Mouse (Mus musculus) hindbrain, embryonic 11.5 days (tissue): ENCODE data around the gene Thsd7a. TPM values are rescaled to one million over a fixed set of nuclear protein-coding genes. Genes with fewer than 3 reads are reported as not detected.

Source experiments
- ATAC-seq: fragments of 200-750 bp; cut with Nextera tagmentation; 2 replicates; pipeline ENCODE4 v1.8.0; 2017; ENCODE audit warnings: mild to moderate bottlenecking, moderate TSS enrichment, moderate library complexity; ENCODE audit not compliant: low FRiP score
- DNase-seq: peaks from one replicate; pipeline ENCODE4 v3.0.0-alpha.2; 2015; ENCODE audit warnings: low spot score
- H3K27ac ChIP-seq: fragments of 300-500 bp; sonication (generic); 2 replicates; pipeline ENCODE4 v1.5.1; 2014; ENCODE audit warnings: mild to moderate bottlenecking, low read depth, low read length
- H3K27me3 ChIP-seq: fragments of 300-500 bp; sonication (generic); 2 replicates; pipeline ENCODE4 v1.6.1; 2014; ENCODE audit warnings: mild to moderate bottlenecking, low read length, moderate library complexity, mixed read lengths; ENCODE audit not compliant: control insufficient read depth, insufficient read depth
- H3K36me3 ChIP-seq: fragments of 300-500 bp; sonication (generic); 2 replicates; pipeline ENCODE4 v1.6.1; 2014; ENCODE audit warnings: mild to moderate bottlenecking, low read length, moderate library complexity, mixed read lengths; ENCODE audit not compliant: control insufficient read depth, insufficient read depth
- H3K4me1 ChIP-seq: fragments of 300-500 bp; sonication (generic); replicated peaks from 2 replicates; pipeline ENCODE4 v1.6.1; 2014; ENCODE audit warnings: low read length, mixed read lengths; ENCODE audit not compliant: control insufficient read depth, insufficient read depth
- H3K4me2 ChIP-seq: fragments of 300-500 bp; sonication (generic); replicated peaks from 2 replicates; pipeline ENCODE4 v1.6.1; 2014; ENCODE audit warnings: mild to moderate bottlenecking, low read depth, low read length
- H3K4me3 ChIP-seq: fragments of 300-500 bp; sonication (generic); 2 replicates; pipeline ENCODE4 v1.5.1; 2014; ENCODE audit warnings: low read depth, low read length
- H3K9ac ChIP-seq: fragments of 300-500 bp; sonication (generic); 2 replicates; pipeline ENCODE4 v1.6.1; 2014; ENCODE audit warnings: low read depth, low read length
- H3K9me3 ChIP-seq: fragments of 300-500 bp; sonication (generic); 2 replicates; pipeline ENCODE4 v1.6.1; 2016; ENCODE audit warnings: low read length; ENCODE audit not compliant: control insufficient read depth
- WGBS: fragments of 180-500 bp; shearing (Covaris S2); extraction: QIAGEN DNeasy Blood & Tissue Kit; methylation state at CpG from one replicate; pipeline ENCODE4 v1.1.7; 2014; 5-methylcytosine and 5-hydroxymethylcytosine counted together
- polyA plus RNA-seq: library from polyadenylated mRNA; unstranded; fragments of >200 nt; fragmentation: Nextera tagmentation; extraction: Ambion mirVana; gene quantifications from 2 replicates; pipeline ENCODE4 v1.2.1, GENCODE M21; 2014

Thsd7a gene
- polyA plus RNA-seq, 1 experiment from 2014 or later = 43.2 TPM

- Histone ChIP-seq H3K27me3 (no peaks in the 10 kb centered on the region), H3K36me3 (no peaks in the 10 kb centered on the region), H3K4me1 (no peaks in the 10 kb centered on the region), H3K4me3 (no peak overlapping the region), H3K9me3 (no peaks in the 10 kb centered on the region), H3K27ac (no peak overlapping the region), H3K9ac (no peak overlapping the region), H3K4me2 (no peak overlapping the region)
- no peak for DNase-seq
- WGBS = 76% methylated on average over 2 of the region's 2 CpGs
- no peak for ATAC-seq
Observed at GRCm38 (mm10) chr6:12602927-12603326, 146.3 kb downstream of the Thsd7a start.

- ATAC-seq = no peak
- no peaks in the 10 kb centered on the region for H3K36me3 ChIP-seq
- no peak overlapping the region for H3K27ac ChIP-seq
- H3K9me3 ChIP-seq = no peaks in the 10 kb centered on the region
- no peaks in the 10 kb centered on the region for H3K4me1 ChIP-seq
- no peak for DNase-seq
- no peak overlapping the region for H3K4me2 ChIP-seq
- H3K27me3 ChIP-seq = no peaks in the 10 kb centered on the region
- H3K4me3 ChIP-seq = no peak overlapping the region
- WGBS = 90% methylated on average over 4 of the region's 4 CpGs
- no peak overlapping the region for H3K9ac ChIP-seq
Observed at GRCm38 (mm10) chr6:12602161-12602560, 147.0 kb downstream of the Thsd7a start.

- ATAC-seq (no peak), DNase-seq (no peak)
- Histone ChIP-seq H3K4me2 (no peak overlapping the region), H3K36me3 (no peaks in the 10 kb centered on the region), H3K27ac (no peak overlapping the region), H3K4me3 (no peak overlapping the region), H3K27me3 (no peaks in the 10 kb centered on the region), H3K9ac (no peak overlapping the region), H3K4me1 (no peaks in the 10 kb centered on the region), H3K9me3 (no peaks in the 10 kb centered on the region)
- 83% methylated on average over 4 of the region's 4 CpGs for WGBS
Observed at GRCm38 (mm10) chr6:12584456-12584855, 164.8 kb downstream of the Thsd7a start.

- H3K9me3 ChIP-seq = no peaks in the 10 kb centered on the region
- DNase-seq (no peak), ATAC-seq (no peak)
- no peaks in the 10 kb centered on the region for H3K36me3 ChIP-seq
- WGBS = 53% methylated on average over 3 of the region's 3 CpGs
- no peaks in the 10 kb centered on the region for H3K27me3 ChIP-seq
- H3K4me2 ChIP-seq = no peak overlapping the region
- no peak overlapping the region for H3K27ac ChIP-seq
- H3K4me1 ChIP-seq = no peaks in the 10 kb centered on the region
- H3K4me3 ChIP-seq = no peak overlapping the region
- H3K9ac ChIP-seq = no peak overlapping the region
Observed at GRCm38 (mm10) chr6:12581143-12581542, 168.1 kb downstream of the Thsd7a start.

- Histone ChIP-seq H3K36me3 (no peaks in the 10 kb centered on the region), H3K27ac (no peak overlapping the region), H3K4me1 (no peaks in the 10 kb centered on the region), H3K9me3 (no peaks in the 10 kb centered on the region), H3K4me2 (no peak overlapping the region), H3K4me3 (no peak overlapping the region), H3K9ac (no peak overlapping the region), H3K27me3 (no peaks in the 10 kb centered on the region)
- ATAC-seq (peak; percentile 55; the same call in 1 of the 2 replicates), DNase-seq (peak; percentile 10)
- 64% methylated on average over 6 of the region's 6 CpGs for WGBS
Observed at GRCm38 (mm10) chr6:12575619-12576216, 173.5 kb downstream of the Thsd7a start.

- H3K4me1 ChIP-seq = no peaks in the 10 kb centered on the region
- no peaks in the 10 kb centered on the region for H3K36me3 ChIP-seq
- no peak overlapping the region for H3K27ac ChIP-seq
- H3K4me2 ChIP-seq = no peak overlapping the region
- H3K27me3 ChIP-seq = no peaks in the 10 kb centered on the region
- no peak overlapping the region for H3K9ac ChIP-seq
- 81% methylated on average over 5 of the region's 5 CpGs for WGBS
- DNase-seq (no peak), ATAC-seq (no peak)
- H3K4me3 ChIP-seq = no peak overlapping the region
- no peaks in the 10 kb centered on the region for H3K9me3 ChIP-seq
Observed at GRCm38 (mm10) chr6:12572202-12572601, 177.0 kb downstream of the Thsd7a start.

GRCm38 (mm10) chr6:12565136-12565535, 184.1 kb downstream of the Thsd7a start:
- DNase-seq = no peak
- no peaks in the 10 kb centered on the region for H3K36me3 ChIP-seq
- WGBS = 86% methylated on average over 4 of the region's 4 CpGs
- no peaks in the 10 kb centered on the region for H3K4me1 ChIP-seq
- H3K9me3 ChIP-seq = no peaks in the 10 kb centered on the region
- H3K4me3 ChIP-seq = no peak overlapping the region
- H3K27ac ChIP-seq = no peak overlapping the region
- H3K27me3 ChIP-seq = no peaks in the 10 kb centered on the region
- H3K9ac ChIP-seq = no peak overlapping the region
- ATAC-seq = no peak
- H3K4me2 ChIP-seq = no peak overlapping the region

- DNase-seq (no peak), ATAC-seq (no peak)
- no peak overlapping the region for H3K27ac ChIP-seq
- no peaks in the 10 kb centered on the region for H3K9me3 ChIP-seq
- no peaks in the 10 kb centered on the region for H3K27me3 ChIP-seq
- H3K9ac ChIP-seq = no peak overlapping the region
- H3K36me3 ChIP-seq = no peaks in the 10 kb centered on the region
- no peak overlapping the region for H3K4me3 ChIP-seq
- no peak overlapping the region for H3K4me2 ChIP-seq
- WGBS = 89% methylated on average over 3 of the region's 3 CpGs
- H3K4me1 ChIP-seq = no peaks in the 10 kb centered on the region
Observed at GRCm38 (mm10) chr6:12562336-12562735, 186.9 kb downstream of the Thsd7a start.

- Histone ChIP-seq H3K9ac (no peak overlapping the region), H3K9me3 (no peaks in the 10 kb centered on the region), H3K4me2 (no peak overlapping the region), H3K36me3 (no peaks in the 10 kb centered on the region), H3K4me3 (no peak overlapping the region), H3K27me3 (no peaks in the 10 kb centered on the region), H3K4me1 (no peaks in the 10 kb centered on the region), H3K27ac (no peak overlapping the region)
- WGBS = 86% methylated on average over 2 of the region's 2 CpGs
- DNase-seq (no peak), ATAC-seq (no peak)
Observed at GRCm38 (mm10) chr6:12560500-12560899, 188.7 kb downstream of the Thsd7a start.
